Mouse (Mus musculus): ENCODE measurements around the gene Pdxdc1.

GRCm38 (mm10) chr16:13796746-13797175 lies 106.2 kb downstream of the Pdxdc1 start:
- no peak for TF ChIP-seq CTCF (IDR thresholded peaks at IDR 0.05; ENCODE audit: low read depth, low read length)
- TF ChIP-seq EP300 (IDR thresholded peaks at IDR 0.05; ENCODE audit: insufficient read depth, low read depth, low read length): no peak
- no peak for TF ChIP-seq POLR2A (IDR thresholded peaks at IDR 0.05; ENCODE audit: insufficient read depth, low read length)

Data from ES-Bruce4 (cell line).